Mouse (Mus musculus) liver, embryonic 11.5 days (tissue): Measurements from ENCODE around the gene Rfx8. TPM values are rescaled to one million over a fixed set of nuclear protein-coding genes. Genes with fewer than 3 reads are reported as not detected.

Source experiments
- ATAC-seq: fragments of 200-750 bp; cut with Nextera tagmentation; replicated peaks from 2 replicates; pipeline ENCODE4 v1.8.0; 2017; ENCODE audit warnings: moderate number of reproducible peaks, mild to moderate bottlenecking, moderate TSS enrichment, moderate library complexity; ENCODE audit not compliant: low FRiP score
- DNase-seq: peaks from one replicate; pipeline ENCODE4 v3.0.0-alpha.2; 2017; ENCODE audit warnings: low spot score
- H3K27ac ChIP-seq: fragments of 300-500 bp; sonication (generic); 2 replicates; pipeline ENCODE4 v1.5.1; 2014; ENCODE audit warnings: mild to moderate bottlenecking, low read depth, low read length, control low read depth
- H3K27me3 ChIP-seq: fragments of 300-500 bp; sonication (generic); replicated peaks from 2 replicates; pipeline ENCODE4 v1.6.1; 2014; ENCODE audit warnings: low read length, mixed read lengths; ENCODE audit not compliant: control insufficient read depth, insufficient read depth
- H3K36me3 ChIP-seq: fragments of 300-500 bp; sonication (generic); 2 replicates; pipeline ENCODE4 v1.6.1; 2014; ENCODE audit warnings: mild to moderate bottlenecking, low read length, moderate library complexity, mixed read lengths; ENCODE audit not compliant: control insufficient read depth, insufficient read depth
- H3K4me1 ChIP-seq: fragments of 300-500 bp; sonication (generic); replicated peaks from 2 replicates; pipeline ENCODE4 v1.6.1; 2014; ENCODE audit warnings: low read length, mixed read lengths; ENCODE audit not compliant: control insufficient read depth, insufficient read depth
- H3K4me2 ChIP-seq: fragments of 300-500 bp; sonication (generic); 2 replicates; pipeline ENCODE4 v1.6.1; 2014; ENCODE audit warnings: mild to moderate bottlenecking, control low read depth, moderate library complexity
- H3K4me3 ChIP-seq: fragments of 300-500 bp; sonication (generic); 2 replicates; pipeline ENCODE4 v1.5.1; 2014; ENCODE audit warnings: low read depth, low read length, control low read depth
- H3K9ac ChIP-seq: fragments of 300-500 bp; sonication (generic); 2 replicates; pipeline ENCODE4 v1.6.1; 2014; ENCODE audit warnings: low read depth, low read length, control low read depth
- H3K9me3 ChIP-seq: fragments of 300-500 bp; sonication (generic); 2 replicates; pipeline ENCODE4 v1.6.1; 2016; ENCODE audit warnings: low read length, inconsistent platforms, mixed read lengths; ENCODE audit not compliant: control insufficient read depth
- WGBS: fragments of 180-500 bp; shearing (Covaris S2); extraction: QIAGEN DNeasy Blood & Tissue Kit; methylation state at CpG from one replicate; pipeline ENCODE4 v1.1.7; 2014; 5-methylcytosine and 5-hydroxymethylcytosine counted together
- polyA plus RNA-seq: library from polyadenylated mRNA; unstranded; fragments of >200 nt; fragmentation: Nextera tagmentation; extraction: Ambion mirVana; gene quantifications from 2 replicates; pipeline ENCODE4 v1.2.1, GENCODE M21; 2014

The Rfx8 gene
- polyA plus RNA-seq, 1 experiment from 2014 or later: 0.53 TPM

GRCm38 (mm10) chr1:39712261-39712660 lies 8.5 kb downstream of the Rfx8 start:
- peaks cover 4% of the 10 kb centered on the region; the same call in 1 of the 2 replicates for H3K4me1 ChIP-seq
- H3K27me3 ChIP-seq: no peaks in the 10 kb centered on the region
- H3K4me3 ChIP-seq: no peak overlapping the region
- 84% methylated on average over 7 of the region's 7 CpGs for WGBS
- H3K4me2 ChIP-seq: no peak overlapping the region
- no peak overlapping the region for H3K27ac ChIP-seq
- no peak overlapping the region for H3K9ac ChIP-seq
- H3K9me3 ChIP-seq: no peaks in the 10 kb centered on the region
- DNase-seq (no peak), ATAC-seq (no peak)
- no peaks in the 10 kb centered on the region for H3K36me3 ChIP-seq

- Histone ChIP-seq H3K4me3 (no peak overlapping the region), H3K9ac (no peak overlapping the region), H3K27me3 (no peaks in the 10 kb centered on the region), H3K4me2 (no peak overlapping the region), H3K36me3 (no peaks in the 10 kb centered on the region), H3K27ac (no peak overlapping the region), H3K9me3 (no peaks in the 10 kb centered on the region), H3K4me1 (peaks cover 4% of the 10 kb centered on the region; the same call in 1 of the 2 replicates)
- WGBS: 69% methylated on average over 4 of the region's 4 CpGs
- ATAC-seq (no peak), DNase-seq (no peak)
Observed at GRCm38 (mm10) chr1:39710604-39711003, 10.2 kb downstream of the Rfx8 start.

GRCm38 (mm10) chr1:39710016-39710415 lies 10.8 kb downstream of the Rfx8 start:
- Histone ChIP-seq H3K4me1 (peaks cover 4% of the 10 kb centered on the region; the same call in 1 of the 2 replicates), H3K27ac (no peak overlapping the region), H3K4me2 (no peak overlapping the region), H3K9ac (no peak overlapping the region), H3K27me3 (no peaks in the 10 kb centered on the region), H3K4me3 (no peak overlapping the region), H3K36me3 (no peaks in the 10 kb centered on the region), H3K9me3 (no peaks in the 10 kb centered on the region)
- no peak for DNase-seq
- ATAC-seq: no peak
- WGBS: 89% methylated on average over 5 of the region's 5 CpGs

DNA sequence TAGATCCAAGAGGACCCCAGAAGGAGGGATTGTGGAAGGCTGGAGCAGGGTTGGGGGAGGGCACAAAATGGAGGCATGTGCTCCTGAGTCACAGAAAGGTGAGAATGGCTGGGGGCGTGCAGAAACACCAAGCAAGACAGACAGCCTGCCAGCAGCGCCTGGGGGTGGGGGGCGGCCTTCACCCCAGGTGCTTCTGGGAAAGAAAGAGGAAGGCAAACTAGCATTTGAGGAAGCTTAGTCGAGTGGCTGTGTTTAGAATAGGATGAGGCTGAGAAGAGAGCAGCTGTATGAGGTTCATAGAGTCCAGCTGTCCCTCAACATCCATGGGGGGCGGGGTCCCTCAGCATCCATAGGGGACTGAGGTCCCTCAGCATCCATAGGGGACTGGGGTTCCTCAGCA lies 12.0 kb downstream of the Rfx8 start:
- WGBS: 64% methylated on average over 5 of the region's 5 CpGs
- H3K27ac ChIP-seq: no peak overlapping the region
- H3K4me2 ChIP-seq: no peak overlapping the region
- H3K4me3 ChIP-seq: no peak overlapping the region
- no peaks in the 10 kb centered on the region for H3K27me3 ChIP-seq
- H3K9me3 ChIP-seq: no peaks in the 10 kb centered on the region
- no peaks in the 10 kb centered on the region for H3K36me3 ChIP-seq
- no peak overlapping the region for H3K9ac ChIP-seq
- DNase-seq (no peak), ATAC-seq (no peak)
- no peaks in the 10 kb centered on the region for H3K4me1 ChIP-seq

GRCm38 (mm10) chr1:39702216-39703046 lies 18.4 kb downstream of the Rfx8 start:
- Histone ChIP-seq H3K9ac (no peak overlapping the region), H3K9me3 (no peaks in the 10 kb centered on the region), H3K4me2 (no peak overlapping the region), H3K4me3 (no peak overlapping the region), H3K4me1 (peaks cover 5% of the 10 kb centered on the region), H3K27ac (no peak overlapping the region), H3K27me3 (no peaks in the 10 kb centered on the region), H3K36me3 (no peaks in the 10 kb centered on the region)
- ATAC-seq (no peak), DNase-seq (no peak)
- 31% methylated on average over 18 of the region's 18 CpGs for WGBS

- H3K4me1 ChIP-seq: peaks cover 5% of the 10 kb centered on the region
- no peak for ATAC-seq
- H3K4me3 ChIP-seq: no peak overlapping the region
- no peaks in the 10 kb centered on the region for H3K9me3 ChIP-seq
- no peak overlapping the region; the same call in none of the 2 replicates for H3K27ac ChIP-seq
- DNase-seq: no peak
- no peak overlapping the region for H3K9ac ChIP-seq
- H3K4me2 ChIP-seq: no peak overlapping the region
- no peaks in the 10 kb centered on the region for H3K27me3 ChIP-seq
- 23% methylated on average over 9 of the region's 9 CpGs for WGBS
- no peaks in the 10 kb centered on the region for H3K36me3 ChIP-seq
Observed at GRCm38 (mm10) chr1:39701274-39701602, 19.6 kb downstream of the Rfx8 start.

GRCm38 (mm10) chr1:39700599-39701273 lies 20.1 kb downstream of the Rfx8 start:
- no peak for ATAC-seq
- Histone ChIP-seq H3K36me3 (no peaks in the 10 kb centered on the region), H3K9ac (no peak overlapping the region), H3K27me3 (no peaks in the 10 kb centered on the region), H3K27ac (no peak overlapping the region; the same call in 1 of the 2 replicates), H3K4me3 (no peak overlapping the region), H3K9me3 (no peaks in the 10 kb centered on the region), H3K4me2 (no peak overlapping the region), H3K4me1 (peaks cover 5% of the 10 kb centered on the region)
- WGBS: 42% methylated on average over 7 of the region's 7 CpGs
- no peak for DNase-seq

- Histone ChIP-seq H3K4me2 (no peak overlapping the region), H3K9ac (no peak overlapping the region), H3K27me3 (no peaks in the 10 kb centered on the region), H3K27ac (no peak overlapping the region), H3K4me3 (no peak overlapping the region), H3K36me3 (no peaks in the 10 kb centered on the region), H3K4me1 (peaks cover 5% of the 10 kb centered on the region), H3K9me3 (no peaks in the 10 kb centered on the region)
- ATAC-seq (no peak), DNase-seq (no peak)
- 55% methylated on average over 6 of the region's 6 CpGs for WGBS
Observed at GRCm38 (mm10) chr1:39698456-39698855, 22.3 kb downstream of the Rfx8 start.

DNA sequence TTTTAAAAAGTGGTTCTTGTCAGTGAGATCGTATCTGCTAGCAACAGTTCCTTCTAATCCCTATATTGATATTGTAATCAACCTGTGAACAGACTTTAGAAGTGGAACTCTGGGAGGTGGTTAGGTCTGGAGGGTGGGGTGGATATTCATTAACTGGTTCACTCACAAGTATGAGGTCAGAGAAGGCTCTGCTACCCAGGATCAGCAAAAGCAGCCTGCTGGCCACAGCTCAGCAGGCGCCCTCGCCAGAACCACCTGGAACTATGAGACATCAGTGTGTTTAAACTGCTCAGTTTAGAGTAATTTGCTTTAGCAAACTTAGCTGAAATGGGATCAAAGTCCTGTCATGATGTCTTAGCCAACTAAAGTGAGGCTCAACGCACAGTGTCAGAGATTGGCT lies 25.6 kb downstream of the Rfx8 start:
- Histone ChIP-seq H3K27ac (no peak overlapping the region), H3K27me3 (no peaks in the 10 kb centered on the region), H3K9ac (no peak overlapping the region), H3K4me1 (no peaks in the 10 kb centered on the region), H3K4me3 (no peak overlapping the region), H3K36me3 (no peaks in the 10 kb centered on the region), H3K9me3 (no peaks in the 10 kb centered on the region), H3K4me2 (no peak overlapping the region)
- DNase-seq (no peak), ATAC-seq (no peak; the same call in 1 of the 2 replicates)
- 65% methylated on average over 4 of the region's 4 CpGs for WGBS
